8 mouse cellular contexts compared by ENCODE assay signal in genomic region chr4:117551144-117552000, GRCm38 (mm10). TPM values are rescaled to one million over a fixed set of nuclear protein-coding genes. Genes with fewer than 3 reads are reported as not detected.
DNase-seq lines count a peak whose midpoint lies in the region; ATAC-seq and TF ChIP-seq lines count a peak whose summit lies in the region.

No protein-coding gene starts in this region.

- peak overlapping the region; percentile 96 for H3K4me3 ChIP-seq in heart, embryonic 13.5 days
- peak overlapping the region; percentile 86 for H3K4me3 ChIP-seq in brown adipose tissue, adult 24 weeks (ENCODE audit: insufficient read depth, low read depth, low read length)
- H3K4me3 ChIP-seq in intestine, postnatal 0 days (ENCODE audit: low read depth, low read length), result peak overlapping the region; percentile 90

- 53% methylated on average over 8 of the region's 8 CpGs for WGBS in heart, embryonic 13.5 days
- WGBS in intestine, postnatal 0 days, result 44% methylated on average over 8 of the region's 8 CpGs

- peak overlapping the region; percentile 87 for H3K4me2 ChIP-seq in heart, embryonic 13.5 days
- H3K4me2 ChIP-seq in intestine, postnatal 0 days (replicated peaks; ENCODE audit: low read depth), result peak overlapping the region; percentile 96

- no peak for ATAC-seq in heart, embryonic 13.5 days (ENCODE audit: extremely low read depth, insufficient number of reproducible peaks, low FRiP score, low TSS enrichment)
- no peak for ATAC-seq in intestine, postnatal 0 days
- peak; percentile 13 for ATAC-seq in megakaryocyte progenitor cell, adult 5-6 weeks (replicated peaks; ENCODE audit: poor library complexity)
- no peak for ATAC-seq in megakaryocyte-erythroid progenitor cell, adult 5-6 weeks (replicated peaks; ENCODE audit: low FRiP score, low TSS enrichment, poor library complexity, severe bottlenecking)

- H3K4me1 ChIP-seq in heart, embryonic 13.5 days, result peaks cover 35% of the 10 kb centered on the region
- H3K4me1 ChIP-seq in brown adipose tissue, adult 24 weeks (ENCODE audit: control insufficient read depth, insufficient read depth, insufficient read length, low read length), result peaks cover 5% of the 10 kb centered on the region
- peaks cover 5% of the 10 kb centered on the region; the same call in 1 of the 2 replicates for H3K4me1 ChIP-seq in intestine, postnatal 0 days (replicated peaks; ENCODE audit: control insufficient read depth, insufficient read depth, low read length)

- no peaks in the 10 kb centered on the region for H3K27me3 ChIP-seq in heart, embryonic 13.5 days (replicated peaks)
- H3K27me3 ChIP-seq in intestine, postnatal 0 days (replicated peaks; ENCODE audit: control insufficient read depth, insufficient read depth, low read length), result no peaks in the 10 kb centered on the region

- no peak for TF ChIP-seq CTCF in intestine, postnatal 0 days (IDR thresholded peaks at IDR 0.05; ENCODE audit: low read depth)

- no peaks in the 10 kb centered on the region for H3K9me3 ChIP-seq in heart, embryonic 13.5 days
- H3K9me3 ChIP-seq in intestine, postnatal 0 days (ENCODE audit: control insufficient read depth), result no peaks in the 10 kb centered on the region

- no peaks in the 10 kb centered on the region for H3K36me3 ChIP-seq in heart, embryonic 13.5 days
- no peaks in the 10 kb centered on the region for H3K36me3 ChIP-seq in intestine, postnatal 0 days (ENCODE audit: control insufficient read depth, insufficient read depth)

- no peak overlapping the region for H3K27ac ChIP-seq in heart, embryonic 13.5 days (replicated peaks)
- H3K27ac ChIP-seq in brown adipose tissue, adult 24 weeks (replicated peaks; ENCODE audit: low read depth, low read length), result no peak overlapping the region
- H3K27ac ChIP-seq in intestine, postnatal 0 days (ENCODE audit: low read depth, low read length), result peak overlapping the region; percentile 76; the same call in 1 of the 2 replicates

- no peak for DNase-seq in heart, adult 18-20 months
- DNase-seq in frontal cortex, postnatal 14 days (ENCODE audit: low spot score in 2 of 2), result no peak
- no peak for DNase-seq in thymus, adult 18-20 months

- H3K9ac ChIP-seq in heart, embryonic 13.5 days, result peak overlapping the region; percentile 94
- H3K9ac ChIP-seq in intestine, postnatal 0 days (ENCODE audit: low read depth, low read length), result 0 out of 2 replicates have a peak overlapping the region, but pooled peaks have one; percentile 84

RNA-seq across cellular contexts. Expression of gene Eri3, which starts 1.2 kb away (rescaled TPM):
- polyA plus RNA-seq in heart, embryonic 13.5 days (2015; fragmentation: Nextera tagmentation; extraction: Ambion mirVana), result 102 and 108 TPM in 2 replicates
- total RNA-seq in heart, adult 18-20 months (2021), result 10 to 100 TPM; 76.4 to 90.5 TPM
- polyA plus RNA-seq in brown adipose tissue, adult 24 weeks (2012; ENCODE audit: insufficient read depth, insufficient read length, missing spikeins), result 33.0 and 36.3 TPM in 2 replicates
- 46.3 and 54.7 TPM in 2 replicates for polyA plus RNA-seq in intestine, postnatal 0 days (2015; fragmentation: Nextera tagmentation; extraction: Ambion mirVana)
- 60.4 and 75.6 TPM in 2 replicates for total RNA-seq in megakaryocyte progenitor cell, adult 5-6 weeks (2015)
- 26.9 and 36.0 TPM in 2 replicates for total RNA-seq in megakaryocyte progenitor cell, adult 5-6 weeks (2017)
- 63.4 and 65.1 TPM in 2 replicates for total RNA-seq in megakaryocyte-erythroid progenitor cell, adult 5-6 weeks (2014; fragmentation: Nextera tagmentation)
- 13.8 and 63.5 TPM in 2 replicates for total RNA-seq in megakaryocyte-erythroid progenitor cell, adult 5-6 weeks (2017)

RNA-seq across cellular contexts. Expression of gene Rnf220, which starts 54.5 kb away (rescaled TPM):
- polyA plus RNA-seq in heart, embryonic 13.5 days (2015; fragmentation: Nextera tagmentation; extraction: Ambion mirVana), result 46.0 and 46.1 TPM in 2 replicates
- total RNA-seq in heart, adult 18-20 months (2021), result 10 to 100 TPM; 32.6 to 36.1 TPM
- 17.7 and 26.1 TPM in 2 replicates for polyA plus RNA-seq in brown adipose tissue, adult 24 weeks (2012; ENCODE audit: insufficient read depth, insufficient read length, missing spikeins)
- polyA plus RNA-seq in intestine, postnatal 0 days (2015; fragmentation: Nextera tagmentation; extraction: Ambion mirVana), result 35.6 and 35.9 TPM in 2 replicates
- 52.9 and 63.3 TPM in 2 replicates for total RNA-seq in megakaryocyte progenitor cell, adult 5-6 weeks (2015)
- total RNA-seq in megakaryocyte progenitor cell, adult 5-6 weeks (2017), result 83.9 and 96.5 TPM in 2 replicates
- 107 and 145 TPM in 2 replicates for total RNA-seq in megakaryocyte-erythroid progenitor cell, adult 5-6 weeks (2014; fragmentation: Nextera tagmentation)
- 73.2 and 84.1 TPM in 2 replicates for total RNA-seq in megakaryocyte-erythroid progenitor cell, adult 5-6 weeks (2017)
